Mouse (Mus musculus): ENCODE measurements around the gene Wdtc1. TPM values are rescaled to one million over a fixed set of nuclear protein-coding genes. Genes with fewer than 3 reads are reported as not detected.

Wdtc1 gene
- total RNA-seq (2018; cell fraction: chromatin; rRNA removed): 10 to 100 TPM; 12.4 to 41.2 (median 26.6) TPM
- total RNA-seq (2018; cell fraction: cytosol; rRNA removed): 10 to 100 TPM; 18.2 to 35.7 (median 26.8) TPM
- 10 to 100 TPM; 19.2 to 33.6 (median 24.4) TPM for total RNA-seq (2018; cell fraction: nucleus; rRNA removed)
- 19.3 to 24.9 TPM (median 22.8 TPM) in 3 replicates for polyA plus RNA-seq (2018)

GRCm38 (mm10) chr4:133353367-133354365 lies at the start of gene Wdtc1:
Wdtc1 (minus strand) TSS chr4:133353481.
- H3K27ac ChIP-seq: peak within 1 kb of the TSS; percentile 65
- H3K4me3 ChIP-seq (ENCODE audit: inconsistent target): no peak within 1 kb of the TSS
- WGBS (ENCODE audit: missing documents): 62% methylated on average over 23 of the region's 23 CpGs
- H3K79me2 ChIP-seq (ENCODE audit: inconsistent target): no peaks in the 10 kb centered on the region
- no peaks in the 10 kb centered on the region for H3K36me3 ChIP-seq (ENCODE audit: inconsistent target)

DNA sequence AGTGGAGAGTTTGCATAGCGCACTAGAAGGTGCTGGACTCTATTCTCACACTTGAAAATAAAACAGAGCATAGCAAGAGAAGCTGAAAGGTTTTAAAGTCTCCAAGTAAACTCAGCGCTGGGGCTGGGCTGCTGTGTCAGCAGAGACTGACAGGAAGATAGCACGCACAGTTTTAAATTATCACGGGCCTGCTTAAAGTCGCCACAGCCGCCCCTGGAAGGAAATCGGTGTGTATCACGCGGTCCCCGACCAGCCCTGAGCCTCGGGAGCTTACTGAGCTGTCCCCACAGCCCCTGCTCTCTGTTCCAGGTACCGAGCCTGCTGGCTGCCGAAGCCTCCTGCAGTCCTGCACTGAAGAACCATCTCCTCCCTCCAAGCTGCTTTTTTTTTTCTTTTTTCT lies 48.7 kb upstream of the Wdtc1 start:
- Histone ChIP-seq H3K4me3 (ENCODE audit: inconsistent target) (no peak overlapping the region), H3K27ac (peak overlapping the region; percentile 65), H3K36me3 (ENCODE audit: inconsistent target) (0 out of 2 replicates have a peak, but pooled peaks cover 8% of the 10 kb centered on the region), H3K79me2 (ENCODE audit: inconsistent target) (peaks cover 92% of the 10 kb centered on the region; the same call in 1 of the 2 replicates)
- WGBS (ENCODE audit: missing documents): 25% methylated on average over 13 of the region's 13 CpGs

DNA sequence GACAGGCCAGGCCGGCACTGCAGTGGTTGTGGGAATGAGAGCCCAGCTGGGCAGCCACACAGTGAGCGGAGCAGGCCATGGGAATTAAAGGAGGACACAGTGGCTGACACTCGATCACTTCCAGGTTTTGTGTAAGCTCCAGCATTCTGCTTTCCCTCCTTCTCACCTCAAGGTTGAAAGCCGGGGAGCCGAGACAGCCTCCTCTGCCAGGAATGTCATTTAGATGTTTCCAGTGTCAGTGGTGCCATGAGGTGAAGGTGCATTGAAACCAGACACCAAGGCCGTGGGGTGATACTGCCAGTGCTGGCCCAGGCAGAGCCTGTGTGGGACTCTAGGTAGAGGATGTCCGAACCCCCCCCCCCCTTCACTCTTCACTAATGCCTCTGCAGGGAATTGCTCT lies 46.8 kb upstream of the Wdtc1 start:
- Histone ChIP-seq H3K27ac (no peak overlapping the region), H3K79me2 (ENCODE audit: inconsistent target) (peaks cover 92% of the 10 kb centered on the region; the same call in 1 of the 2 replicates), H3K36me3 (ENCODE audit: inconsistent target) (0 out of 2 replicates have a peak, but pooled peaks cover 3% of the 10 kb centered on the region), H3K4me3 (ENCODE audit: inconsistent target) (no peak overlapping the region)
- WGBS (ENCODE audit: missing documents): 96% methylated on average over 7 of the region's 7 CpGs

DNA sequence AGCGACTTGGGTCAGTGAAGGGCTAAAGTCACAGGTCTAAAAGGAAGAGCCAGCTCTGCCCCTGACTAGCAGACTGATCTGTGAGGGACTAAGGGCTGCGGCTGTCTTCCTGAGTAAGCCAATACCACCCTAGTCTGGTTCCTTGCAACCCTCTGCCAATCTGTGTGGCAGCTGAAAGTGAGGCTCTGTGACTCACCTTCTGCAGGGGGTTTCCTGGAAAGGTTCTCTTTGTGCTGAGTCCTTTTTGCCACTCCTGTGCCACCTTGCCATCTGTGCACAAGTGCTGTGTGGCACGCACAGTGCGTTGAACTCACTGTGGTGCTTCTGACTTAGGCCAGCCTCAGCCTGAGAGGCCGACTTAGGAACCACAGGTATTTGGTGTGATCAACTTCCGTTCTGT lies 46.2 kb upstream of the Wdtc1 start:
- H3K4me3 ChIP-seq (ENCODE audit: inconsistent target): no peak overlapping the region
- WGBS (ENCODE audit: missing documents): 92% methylated on average over 5 of the region's 6 CpGs
- no peak overlapping the region for H3K27ac ChIP-seq
- no peaks in the 10 kb centered on the region for H3K36me3 ChIP-seq (ENCODE audit: inconsistent target)
- H3K79me2 ChIP-seq (ENCODE audit: inconsistent target): peaks cover 92% of the 10 kb centered on the region

DNA sequence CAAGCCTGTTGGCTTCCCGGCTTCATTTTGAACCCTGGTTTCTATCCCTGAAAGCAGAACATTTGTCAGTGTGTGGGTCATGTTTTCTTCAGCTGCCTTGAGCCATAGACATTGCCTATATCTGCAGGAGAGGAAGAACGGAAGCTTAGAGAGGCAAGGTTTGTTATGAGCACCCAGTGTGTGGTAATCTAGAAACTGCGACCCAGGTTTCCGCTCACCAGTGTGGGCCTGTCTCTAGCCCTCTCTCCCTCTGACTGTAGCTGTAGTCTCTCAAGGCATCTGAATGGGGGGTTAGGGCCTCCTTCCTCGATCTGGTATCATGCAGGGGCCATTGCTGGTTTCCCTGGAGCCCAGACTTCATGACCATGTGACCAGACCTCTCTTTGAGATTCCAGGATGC lies 45.3 kb upstream of the Wdtc1 start:
- Histone ChIP-seq H3K36me3 (ENCODE audit: inconsistent target) (no peaks in the 10 kb centered on the region), H3K27ac (no peak overlapping the region), H3K4me3 (ENCODE audit: inconsistent target) (no peak overlapping the region), H3K79me2 (ENCODE audit: inconsistent target) (peaks cover 94% of the 10 kb centered on the region)
- WGBS (ENCODE audit: missing documents): 74% methylated on average over 5 of the region's 5 CpGs

GRCm38 (mm10) chr4:133397961-133398360 lies 44.7 kb upstream of the Wdtc1 start:
- no peak overlapping the region for H3K4me3 ChIP-seq (ENCODE audit: inconsistent target)
- H3K27ac ChIP-seq: no peak overlapping the region
- WGBS (ENCODE audit: missing documents): 66% methylated on average over 7 of the region's 8 CpGs
- no peaks in the 10 kb centered on the region for H3K36me3 ChIP-seq (ENCODE audit: inconsistent target)
- peaks cover 94% of the 10 kb centered on the region for H3K79me2 ChIP-seq (ENCODE audit: inconsistent target)

GRCm38 (mm10) chr4:133397299-133397698 lies 44.0 kb upstream of the Wdtc1 start:
- Histone ChIP-seq H3K36me3 (ENCODE audit: inconsistent target) (no peaks in the 10 kb centered on the region), H3K4me3 (ENCODE audit: inconsistent target) (no peak overlapping the region), H3K27ac (no peak overlapping the region), H3K79me2 (ENCODE audit: inconsistent target) (peaks cover 94% of the 10 kb centered on the region)
- 76% methylated on average over 5 of the region's 5 CpGs for WGBS (ENCODE audit: missing documents)

DNA sequence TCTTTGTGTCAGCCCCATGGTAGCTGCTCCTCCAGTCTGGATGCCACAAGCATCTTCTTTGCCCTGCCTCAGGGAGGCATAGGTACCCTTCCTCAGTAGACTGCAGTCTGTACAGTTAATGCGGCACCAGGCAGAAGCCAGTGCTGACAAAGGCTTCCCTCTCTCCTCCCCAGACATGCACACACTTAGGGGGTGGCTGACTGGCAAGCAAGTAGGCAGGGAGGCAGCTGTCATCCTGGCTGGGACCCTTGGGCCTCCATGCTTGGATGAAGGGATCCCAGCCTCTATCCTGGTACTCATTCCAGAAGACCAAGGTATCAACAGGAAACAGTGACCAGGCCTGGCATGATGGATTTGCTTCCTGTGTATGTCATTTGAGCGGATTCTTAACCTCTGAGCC lies 42.8 kb upstream of the Wdtc1 start:
- Histone ChIP-seq H3K27ac (no peak overlapping the region), H3K36me3 (ENCODE audit: inconsistent target) (no peaks in the 10 kb centered on the region), H3K4me3 (ENCODE audit: inconsistent target) (no peak overlapping the region), H3K79me2 (ENCODE audit: inconsistent target) (peaks cover 100% of the 10 kb centered on the region)
- WGBS (ENCODE audit: missing documents): 93% methylated on average over 1 of the region's 2 CpGs

GRCm38 (mm10) chr4:133394981-133395573 lies 41.8 kb upstream of the Wdtc1 start:
- Histone ChIP-seq H3K36me3 (ENCODE audit: inconsistent target) (no peaks in the 10 kb centered on the region), H3K4me3 (ENCODE audit: inconsistent target) (no peak overlapping the region)
- WGBS (ENCODE audit: missing documents): 91% methylated on average over 4 of the region's 4 CpGs

GRCm38 (mm10) chr4:133391185-133392040 lies 38.1 kb upstream of the Wdtc1 start:
- Histone ChIP-seq H3K36me3 (ENCODE audit: inconsistent target) (no peaks in the 10 kb centered on the region), H3K27ac (peak overlapping the region; percentile 21), H3K4me3 (ENCODE audit: inconsistent target) (no peak overlapping the region), H3K79me2 (ENCODE audit: inconsistent target) (peaks cover 89% of the 10 kb centered on the region)
- 60% methylated on average over 18 of the region's 18 CpGs for WGBS (ENCODE audit: missing documents)

More at GRCm38 (mm10) chr4:133394981-133395573, 41.8 kb upstream of the Wdtc1 start:
- Histone ChIP-seq H3K79me2 (ENCODE audit: inconsistent target) (peaks cover 100% of the 10 kb centered on the region), H3K27ac (no peak overlapping the region)

- H3K4me3 ChIP-seq (ENCODE audit: inconsistent target): no peak overlapping the region
Measured at GRCm38 (mm10) chr4:133390585-133390984, 37.3 kb upstream of the Wdtc1 start.

DNA sequence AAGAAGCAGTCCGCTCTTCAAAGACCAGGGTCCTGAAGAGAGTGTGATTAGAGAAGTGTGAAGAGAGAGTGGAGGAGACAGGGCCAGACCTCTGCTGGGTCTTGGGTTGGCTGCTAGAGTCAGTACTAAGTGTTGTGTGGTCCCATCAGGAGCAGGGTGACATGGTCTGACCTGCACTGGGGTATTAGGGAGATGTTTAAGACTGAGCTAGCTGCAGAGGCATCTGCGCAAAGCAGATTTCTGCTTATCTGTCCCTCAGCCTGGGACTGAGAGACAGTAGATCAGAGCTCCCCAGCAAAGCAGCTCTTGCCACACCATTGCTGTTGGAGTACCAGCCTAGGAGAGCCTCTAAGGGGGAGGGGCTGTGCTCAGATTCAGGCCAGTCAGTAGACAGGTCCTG lies 36.8 kb upstream of the Wdtc1 start:
- WGBS (ENCODE audit: missing documents): 100% methylated on average over 2 of the region's 2 CpGs
- Histone ChIP-seq H3K36me3 (ENCODE audit: inconsistent target) (no peaks in the 10 kb centered on the region; the same call in 1 of the 2 replicates), H3K27ac (peak overlapping the region; percentile 13), H3K4me3 (ENCODE audit: inconsistent target) (no peak overlapping the region), H3K79me2 (ENCODE audit: inconsistent target) (peaks cover 88% of the 10 kb centered on the region)

More at GRCm38 (mm10) chr4:133390585-133390984, 37.3 kb upstream of the Wdtc1 start:
- no peaks in the 10 kb centered on the region; the same call in 1 of the 2 replicates for H3K36me3 ChIP-seq (ENCODE audit: inconsistent target)
- 51% methylated on average over 6 of the region's 6 CpGs for WGBS (ENCODE audit: missing documents)
- peaks cover 89% of the 10 kb centered on the region for H3K79me2 ChIP-seq (ENCODE audit: inconsistent target)
- H3K27ac ChIP-seq: peak overlapping the region; percentile 21

GRCm38 (mm10) chr4:133388781-133389552 lies 35.7 kb upstream of the Wdtc1 start:
- 94% methylated on average over 15 of the region's 16 CpGs for WGBS (ENCODE audit: missing documents)
- Histone ChIP-seq H3K27ac (no peak overlapping the region), H3K79me2 (ENCODE audit: inconsistent target) (peaks cover 88% of the 10 kb centered on the region), H3K4me3 (ENCODE audit: inconsistent target) (no peak overlapping the region), H3K36me3 (ENCODE audit: inconsistent target) (no peaks in the 10 kb centered on the region; the same call in 1 of the 2 replicates)

Measured in macrophage (primary cell).